Mouse (Mus musculus) spleen, adult 2 months (tissue): ENCODE measurements around the gene Angptl1.

ENCODE experiments used
- CTCF ChIP-seq: fragments of 200-500 bp; IDR thresholded peaks from 2 replicates; pipeline ENCODE4 v1.5.1; 2011; ENCODE audit warnings: mild to moderate bottlenecking, inconsistent platforms; ENCODE audit not compliant: insufficient read depth, insufficient read length, insufficient replicate concordance; ENCODE audit errors: extremely low read depth
- POLR2A ChIP-seq: fragments of 200-500 bp; IDR thresholded peaks from 2 replicates; pipeline ENCODE4 v1.6.1; 2011; ENCODE audit warnings: low read depth, low read length, inconsistent platforms

GRCm38 (mm10) chr1:156903899-156904298 lies 65.5 kb downstream of the Angptl1 start:
- TF ChIP-seq POLR2A = no peak
- TF ChIP-seq CTCF = no peak
